ENCODE assay signal across 24 mouse cellular contexts in genomic region chr9:44213538-44213937, GRCm38 (mm10). TPM values are rescaled to one million over a fixed set of nuclear protein-coding genes. Genes with fewer than 3 reads are reported as not detected.
DNase-seq lines count a peak whose midpoint lies in the region; ATAC-seq and TF ChIP-seq lines count a peak whose summit lies in the region.
"Had no signal": no experiment of that assay in that cellular context is flagged by ENCODE, and none has a peak within 500 bp of the region (broad histone marks: within the 10 kb centered on the region; RNA-seq: fewer than 3 reads in every experiment).

No protein-coding gene starts in this region.

- ATAC-seq in common myeloid progenitor, adult 5-6 weeks (replicated peaks; ENCODE audit: low read depth, poor library complexity, severe bottlenecking): peak; percentile 95
- no peak for ATAC-seq in midbrain, embryonic 16.5 days
- ATAC-seq: activated CD4-positive, CD25-positive, alpha-beta regulatory T cell, adult 4 months had no signal

- H3K9me3 ChIP-seq in midbrain, embryonic 16.5 days (replicated peaks; ENCODE audit: control insufficient read depth, low read length, poor library complexity, severe bottlenecking): no peaks in the 10 kb centered on the region
- H3K9me3 ChIP-seq: embryonic facial prominence, embryonic 12.5 days; hindbrain, embryonic 13.5 days; kidney, embryonic 15.5 days; neural tube, embryonic 13.5 days; stomach, embryonic 15.5 days had no signal

- DNase-seq in left cerebral cortex, adult 2 months (ENCODE audit: extremely low spot score in 1 of 2, low spot score in 2 of 2): no peak
- no peak for DNase-seq in left cerebral cortex, adult 11 months (ENCODE audit: low spot score)
- peak; percentile 20 for DNase-seq in T-cell, adult 2 months (ENCODE audit: low spot score)
- peak; percentile 43 for DNase-seq in naive thymus-derived CD4-positive, alpha-beta T cell, adult 2 months (ENCODE audit: low read depth)
- DNase-seq in embryo, embryonic 11 days: no peak
- DNase-seq: cerebellum, adult 11 months; cerebellum, postnatal 36 days; gastrocnemius, postnatal 14 days; retina, postnatal 1 day; right cerebral cortex, postnatal 4 days; thymus, postnatal 25 days had no signal

- intact Hi-C loops in left cerebral cortex, adult 2 months (cut with DNase I): no loop called here

- no peaks in the 10 kb centered on the region for H3K27me3 ChIP-seq in midbrain, embryonic 16.5 days (ENCODE audit: control insufficient read depth, insufficient read depth, low read depth, low read length)
- H3K27me3 ChIP-seq: embryonic facial prominence, embryonic 12.5 days; hindbrain, embryonic 13.5 days; kidney, embryonic 15.5 days; limb, embryonic 13.5 days; neural tube, embryonic 13.5 days; stomach, embryonic 15.5 days had no signal

- peaks cover 3% of the 10 kb centered on the region; the same call in 1 of the 2 replicates for H3K4me1 ChIP-seq in midbrain, embryonic 16.5 days (ENCODE audit: control insufficient read depth, insufficient read depth, low read length)
- H3K4me1 ChIP-seq: embryonic facial prominence, embryonic 12.5 days; hindbrain, embryonic 13.5 days; kidney, embryonic 15.5 days; limb, embryonic 13.5 days; neural tube, embryonic 13.5 days; stomach, embryonic 15.5 days had no signal

- H3K4me2 ChIP-seq in midbrain, embryonic 16.5 days (ENCODE audit: low read length): no peak overlapping the region
- H3K4me2 ChIP-seq: embryonic facial prominence, embryonic 12.5 days; hindbrain, embryonic 13.5 days; kidney, embryonic 15.5 days; limb, embryonic 13.5 days; neural tube, embryonic 13.5 days; stomach, embryonic 15.5 days had no signal

- 96% methylated on average over 14 of the region's 14 CpGs for WGBS in midbrain, embryonic 16.5 days

- no peak for TF ChIP-seq CTCF in left cerebral cortex, adult 2 months (IDR thresholded peaks at IDR 0.05)

- H3K9ac ChIP-seq in midbrain, embryonic 16.5 days (ENCODE audit: low read depth, low read length): no peak overlapping the region
- H3K9ac ChIP-seq: embryonic facial prominence, embryonic 12.5 days; hindbrain, embryonic 13.5 days; kidney, embryonic 15.5 days; limb, embryonic 13.5 days; liver, embryonic 14.5 days; neural tube, embryonic 13.5 days; stomach, embryonic 15.5 days had no signal

- H3K4me3 ChIP-seq in left cerebral cortex, adult 2 months: no peak overlapping the region
- H3K4me3 ChIP-seq in midbrain, embryonic 16.5 days (ENCODE audit: low read depth, low read length): no peak overlapping the region
- H3K4me3 ChIP-seq: embryonic facial prominence, embryonic 12.5 days; hindbrain, embryonic 13.5 days; kidney, embryonic 15.5 days; limb, embryonic 13.5 days; neural tube, embryonic 13.5 days; stomach, embryonic 15.5 days had no signal

- H3K36me3 ChIP-seq in midbrain, embryonic 16.5 days (ENCODE audit: control insufficient read depth, insufficient read depth, low read length): no peaks in the 10 kb centered on the region; the same call in 1 of the 2 replicates

- peak overlapping the region; percentile 7; the same call in 1 of the 2 replicates for H3K27ac ChIP-seq in left cerebral cortex, adult 2 months
- no peak overlapping the region for H3K27ac ChIP-seq in midbrain, embryonic 16.5 days (ENCODE audit: low read length)
- H3K27ac ChIP-seq: embryonic facial prominence, embryonic 12.5 days; hindbrain, embryonic 13.5 days; kidney, embryonic 15.5 days; limb, embryonic 13.5 days; liver, embryonic 14.5 days; neural tube, embryonic 13.5 days; stomach, embryonic 15.5 days had no signal

RNA-seq across cellular contexts. Expression of gene Cbl, which starts 20.3 kb away (rescaled TPM):
- total RNA-seq in left cerebral cortex, adult 2 months (2021): 10 to 100 TPM; 59.5 to 66.3 TPM
- total RNA-seq in common myeloid progenitor, adult 5-6 weeks (2017): 27.7 and 32.7 TPM in 2 replicates
- 21.7 and 26.5 TPM in 2 replicates for polyA plus RNA-seq in midbrain, embryonic 16.5 days (2015; fragmentation: Nextera tagmentation; extraction: Ambion mirVana)

RNA-seq across cellular contexts. Expression of gene Ccdc153, which starts 26.9 kb away (rescaled TPM):
- 1 to 10 TPM in 1 of 2 experiments, under 1 TPM in 1; 0.77 to 1.1 TPM for total RNA-seq in left cerebral cortex, adult 2 months (2021)
- not detected in 2 replicates for total RNA-seq in common myeloid progenitor, adult 5-6 weeks (2017)
- 1.5 TPM in 1 of 2 replicates, not detected in the other for polyA plus RNA-seq in midbrain, embryonic 16.5 days (2015; fragmentation: Nextera tagmentation; extraction: Ambion mirVana)
- total RNA-seq: gastrocnemius, postnatal 14 days; heart, adult 8-10 months had no signal
- polyA plus RNA-seq: activated CD4-positive, CD25-positive, alpha-beta regulatory T cell, adult 4 months; embryonic facial prominence, embryonic 12.5 days; heart, postnatal 0 days; hindbrain, embryonic 13.5 days; intestine, embryonic 14.5 days; kidney, embryonic 15.5 days; limb, embryonic 13.5 days; liver, embryonic 14.5 days; neural tube, embryonic 13.5 days had no signal

RNA-seq across cellular contexts. Expression of gene Pdzd3, which starts 37.7 kb away (rescaled TPM):
- 1 to 10 TPM in 1 of 2 experiments, under 1 TPM in 1; 0.50 to 1.2 TPM for total RNA-seq in left cerebral cortex, adult 2 months (2021)
- total RNA-seq in common myeloid progenitor, adult 5-6 weeks (2017): 0.58 TPM in 1 of 2 replicates, not detected in the other
- polyA plus RNA-seq in midbrain, embryonic 16.5 days (2015; fragmentation: Nextera tagmentation; extraction: Ambion mirVana): 0.72 and 0.82 TPM in 2 replicates

RNA-seq across cellular contexts. Expression of gene Nlrx1, which starts 54.9 kb away (rescaled TPM):
- 10 to 100 TPM in 1 of 2 experiments, 1 to 10 TPM in 1; 8.7 to 13.3 TPM for total RNA-seq in left cerebral cortex, adult 2 months (2021)
- 1.6 and 3.4 TPM in 2 replicates for total RNA-seq in common myeloid progenitor, adult 5-6 weeks (2017)
- polyA plus RNA-seq in midbrain, embryonic 16.5 days (2015; fragmentation: Nextera tagmentation; extraction: Ambion mirVana): 5.1 and 6.1 TPM in 2 replicates

Comparison
In these comparisons a context has a peak if more than half of its experiments do, and no peak if none do; other contexts are left out.
1. DNase-seq: peak in T-cell, adult 2 months (single experiment) and naive thymus-derived CD4-positive, alpha-beta T cell, adult 2 months (single experiment); none in left cerebral cortex, adult 2 months (0 of 2), left cerebral cortex, adult 11 months (single experiment) and embryo, embryonic 11 days (single experiment).